Mouse (Mus musculus) left cerebral cortex, adult 2 months (tissue): ENCODE results near the gene Gm45717. TPM values are rescaled to one million over a fixed set of nuclear protein-coding genes. Genes with fewer than 3 reads are reported as not detected.

Source experiments
- DNase-seq, 2 experiments: peaks; one replicate each; pipeline ENCODE4 v3.0.0; 2021 to 2022; ENCODE audit warnings: low spot score in 2 of 2, mixed read lengths in 1 of 2; ENCODE audit errors: extremely low spot score in 1 of 2
- H3K27ac ChIP-seq: fragments of 200-600 bp; 2 replicates; pipeline ENCODE4 v1.8.1; 2022
- H3K4me3 ChIP-seq: fragments of 200-600 bp; 2 replicates; pipeline ENCODE4 v1.8.1; 2022
- CTCF ChIP-seq: fragments of 200-600 bp; IDR thresholded peaks from 2 replicates; pipeline ENCODE4 v1.8.1; 2022; ENCODE audit warnings: antibody characterized with exemption, mild to moderate bottlenecking, moderate library complexity
- intact Hi-C: fragments of 180-260 bp; cut with DNase I; formaldehyde crosslinking; loops from one replicate; pipeline ENCODE4 v1.15.1; 2025
- total RNA-seq, 2 experiments: library from RNA; stranded (reverse); gene quantifications; 2 replicates each; pipeline ENCODE4 v1.2.3; 2021

Gene Gm45717
- total RNA-seq, 2 experiments from 2014 or later: not detected

GRCm38 (mm10) chr7:140938436-140938835 lies 17.3 kb downstream of the Gm45717 start:
- intact Hi-C loops: no loop called here
- TF ChIP-seq CTCF: no peak; the same call in 1 of the 2 replicates
- H3K4me3 ChIP-seq: no peak overlapping the region
- DNase-seq: no peak
- H3K27ac ChIP-seq: no peak overlapping the region

- no peak overlapping the region for H3K4me3 ChIP-seq
- intact Hi-C loops: no loop called here
- no peak for TF ChIP-seq CTCF
- H3K27ac ChIP-seq: no peak overlapping the region
- DNase-seq: no peak
These were observed 28.6 kb downstream of the Gm45717 start for GRCm38 (mm10) chr7:140927181-140927580.

GRCm38 (mm10) chr7:140923070-140923775 lies 32.5 kb downstream of the Gm45717 start:
- intact Hi-C loops: no loop called here
- H3K27ac ChIP-seq: no peak overlapping the region
- DNase-seq: no peak
- peak overlapping the region; percentile 42 for H3K4me3 ChIP-seq
- no peak for TF ChIP-seq CTCF

GRCm38 (mm10) chr7:140922398-140923069 lies 33.2 kb downstream of the Gm45717 start:
- intact Hi-C loops: no loop called here
- no peak overlapping the region for H3K27ac ChIP-seq
- H3K4me3 ChIP-seq: peak overlapping the region; percentile 42
- peak in 1 of 2 experiments; percentile 51 for DNase-seq
- TF ChIP-seq CTCF: no peak

GRCm38 (mm10) chr7:140921225-140921975 lies 34.3 kb downstream of the Gm45717 start:
- no peak for TF ChIP-seq CTCF
- Histone ChIP-seq H3K4me3 (no peak overlapping the region), H3K27ac (no peak overlapping the region)
- DNase-seq: no peak
- intact Hi-C loops: no loop called here

GRCm38 (mm10) chr7:140920418-140921029 lies 35.2 kb downstream of the Gm45717 start, which contains the start of gene Nlrp6:
Gene Nlrp6, plus strand, starts transcription at chr7:140920902.
- Histone ChIP-seq H3K27ac (no peak within 1 kb of the TSS), H3K4me3 (no peak within 1 kb of the TSS)
- no peak for TF ChIP-seq CTCF
- no peak for DNase-seq
- intact Hi-C loops: no loop called here

- TF ChIP-seq CTCF: no peak
- intact Hi-C loops: no loop called here
- H3K4me3 ChIP-seq: no peak overlapping the region
- DNase-seq: no peak
- no peak overlapping the region for H3K27ac ChIP-seq
These were observed 35.8 kb downstream of the Gm45717 start for GRCm38 (mm10) chr7:140919911-140920310.

GRCm38 (mm10) chr7:140914031-140914690 lies 41.6 kb downstream of the Gm45717 start:
- no peak for TF ChIP-seq CTCF
- no peak for DNase-seq
- no peak overlapping the region for H3K4me3 ChIP-seq
- no peak overlapping the region for H3K27ac ChIP-seq
- intact Hi-C loops: no loop called here

- intact Hi-C loops: no loop called here
- no peak for DNase-seq
- TF ChIP-seq CTCF: no peak
These were observed 42.8 kb downstream of the Gm45717 start for GRCm38 (mm10) chr7:140912846-140913482.

GRCm38 (mm10) chr7:140912293-140912692 lies 43.4 kb downstream of the Gm45717 start:
- intact Hi-C loops: no loop called here
- peak; percentile 28 to 41 for DNase-seq
- no peak for TF ChIP-seq CTCF
- no peak overlapping the region for H3K4me3 ChIP-seq
- no peak overlapping the region for H3K27ac ChIP-seq

More at GRCm38 (mm10) chr7:140912846-140913482, 42.8 kb downstream of the Gm45717 start:
- Histone ChIP-seq H3K4me3 (no peak overlapping the region), H3K27ac (no peak overlapping the region)
